Mouse (Mus musculus) midbrain, embryonic 16.5 days (tissue): ENCODE measurements around the gene Ahdc1. TPM values are rescaled to one million over a fixed set of nuclear protein-coding genes. Genes with fewer than 3 reads are reported as not detected.

ENCODE experiments used
- ATAC-seq: fragments of 200-750 bp; cut with Nextera tagmentation; 2 replicates; pipeline ENCODE4 v1.8.0; 2017; ENCODE audit warnings: moderate TSS enrichment
- H3K27ac ChIP-seq: fragments of 300-500 bp; sonication (generic); 2 replicates; pipeline ENCODE4 v1.5.1; 2014; ENCODE audit warnings: mild to moderate bottlenecking, low read length, mixed read lengths
- H3K27me3 ChIP-seq: fragments of 300-500 bp; sonication (generic); 2 replicates; pipeline ENCODE4 v1.6.1; 2014; ENCODE audit warnings: low read depth, low read length, mixed read lengths; ENCODE audit not compliant: control insufficient read depth, insufficient read depth
- H3K36me3 ChIP-seq: fragments of 300-500 bp; sonication (generic); 2 replicates; pipeline ENCODE4 v1.6.1; 2014; ENCODE audit warnings: mild to moderate bottlenecking, low read length, moderate library complexity, mixed read lengths; ENCODE audit not compliant: control insufficient read depth, insufficient read depth
- H3K4me1 ChIP-seq: fragments of 300-500 bp; sonication (generic); 2 replicates; pipeline ENCODE4 v1.6.1; 2014; ENCODE audit warnings: mild to moderate bottlenecking, low read length, mixed read lengths; ENCODE audit not compliant: control insufficient read depth, insufficient read depth
- H3K4me2 ChIP-seq: fragments of 300-500 bp; sonication (generic); 2 replicates; pipeline ENCODE4 v1.6.1; 2014; ENCODE audit warnings: mild to moderate bottlenecking, low read length, mixed read lengths
- H3K4me3 ChIP-seq: fragments of 300-500 bp; sonication (generic); 2 replicates; pipeline ENCODE4 v1.5.1; 2014; ENCODE audit warnings: low read depth, mild to moderate bottlenecking, low read length, moderate library complexity, mixed read lengths
- H3K9ac ChIP-seq: fragments of 300-500 bp; sonication (generic); 2 replicates; pipeline ENCODE4 v1.6.1; 2014; ENCODE audit warnings: low read depth, low read length, mixed read lengths
- H3K9me3 ChIP-seq: fragments of 300-500 bp; sonication (generic); replicated peaks from 2 replicates; pipeline ENCODE4 v1.6.1; 2014; ENCODE audit warnings: mild to moderate bottlenecking, low read length, mixed read lengths; ENCODE audit not compliant: control insufficient read depth, poor library complexity, severe bottlenecking
- WGBS: fragments of 180-500 bp; shearing (Covaris S2); extraction: QIAGEN DNeasy Blood & Tissue Kit; methylation state at CpG from one replicate; pipeline ENCODE4 v1.1.7; 2014; 5-methylcytosine and 5-hydroxymethylcytosine counted together
- polyA plus RNA-seq: library from polyadenylated mRNA; unstranded; fragments of >200 nt; fragmentation: Nextera tagmentation; extraction: Ambion mirVana; gene quantifications from 2 replicates; pipeline ENCODE4 v1.2.1, GENCODE M21; 2015

The Ahdc1 gene
- polyA plus RNA-seq, 1 experiment from 2014 or later = 11.2 TPM

- peak overlapping the region; percentile 98 for H3K4me3 ChIP-seq
- peaks cover 4% of the 10 kb centered on the region for H3K27me3 ChIP-seq
- peak overlapping the region; percentile 97 for H3K27ac ChIP-seq
- peaks cover 58% of the 10 kb centered on the region for H3K4me1 ChIP-seq
- no peaks in the 10 kb centered on the region for H3K36me3 ChIP-seq
- peak; percentile 4 for ATAC-seq
- no peaks in the 10 kb centered on the region for H3K9me3 ChIP-seq
- H3K4me2 ChIP-seq = peak overlapping the region; percentile 98
- H3K9ac ChIP-seq = peak overlapping the region; percentile 100
- 3% methylated on average over 16 of the region's 18 CpGs for WGBS
Measured at GRCm38 (mm10) chr4:133013266-133013891, 2.3 kb downstream of the Ahdc1 start.

- Histone ChIP-seq H3K9me3 (no peaks in the 10 kb centered on the region), H3K36me3 (no peaks in the 10 kb centered on the region), H3K4me2 (peak overlapping the region; percentile 98), H3K27me3 (peaks cover 4% of the 10 kb centered on the region), H3K9ac (peak overlapping the region; percentile 100), H3K27ac (peak overlapping the region; percentile 97; the same call in 1 of the 2 replicates), H3K4me3 (peak overlapping the region; percentile 98), H3K4me1 (peaks cover 62% of the 10 kb centered on the region)
- ATAC-seq = no peak
- WGBS = 14% methylated on average over 5 of the region's 5 CpGs
Measured at GRCm38 (mm10) chr4:133014088-133014487, 3.0 kb downstream of the Ahdc1 start.

GRCm38 (mm10) chr4:133014896-133015709 is 4.0 kb downstream of the Ahdc1 start:
- Histone ChIP-seq H3K27ac (peak overlapping the region; percentile 39; the same call in 1 of the 2 replicates), H3K9me3 (no peaks in the 10 kb centered on the region), H3K4me2 (peak overlapping the region; percentile 98), H3K9ac (peak overlapping the region; percentile 100), H3K4me3 (peak overlapping the region; percentile 98), H3K27me3 (no peaks in the 10 kb centered on the region), H3K4me1 (peaks cover 71% of the 10 kb centered on the region), H3K36me3 (no peaks in the 10 kb centered on the region)
- no peak for ATAC-seq
- 18% methylated on average over 10 of the region's 10 CpGs for WGBS

- WGBS = 31% methylated on average over 9 of the region's 9 CpGs
- H3K4me2 ChIP-seq = peak overlapping the region; percentile 98
- H3K27ac ChIP-seq = no peak overlapping the region
- no peak overlapping the region for H3K4me3 ChIP-seq
- no peaks in the 10 kb centered on the region for H3K9me3 ChIP-seq
- no peaks in the 10 kb centered on the region for H3K36me3 ChIP-seq
- peaks cover 73% of the 10 kb centered on the region for H3K4me1 ChIP-seq
- H3K9ac ChIP-seq = no peak overlapping the region; the same call in 1 of the 2 replicates
- ATAC-seq = no peak
- no peaks in the 10 kb centered on the region for H3K27me3 ChIP-seq
Measured at GRCm38 (mm10) chr4:133015710-133016651, 4.9 kb downstream of the Ahdc1 start.

GRCm38 (mm10) chr4:133016677-133017415 is 5.8 kb downstream of the Ahdc1 start:
- H3K36me3 ChIP-seq = no peaks in the 10 kb centered on the region
- H3K4me1 ChIP-seq = peaks cover 80% of the 10 kb centered on the region
- ATAC-seq = no peak
- no peaks in the 10 kb centered on the region for H3K9me3 ChIP-seq
- H3K27ac ChIP-seq = no peak overlapping the region; the same call in 1 of the 2 replicates
- peak overlapping the region; percentile 98; the same call in 1 of the 2 replicates for H3K4me2 ChIP-seq
- H3K9ac ChIP-seq = peak overlapping the region; percentile 34
- WGBS = 46% methylated on average over 4 of the region's 4 CpGs
- no peak overlapping the region; the same call in 1 of the 2 replicates for H3K4me3 ChIP-seq
- no peaks in the 10 kb centered on the region for H3K27me3 ChIP-seq

- ATAC-seq = no peak
- Histone ChIP-seq H3K9ac (peak overlapping the region; percentile 34; the same call in 1 of the 2 replicates), H3K27ac (no peak overlapping the region), H3K4me2 (no peak overlapping the region), H3K36me3 (no peaks in the 10 kb centered on the region), H3K4me1 (peaks cover 89% of the 10 kb centered on the region), H3K9me3 (no peaks in the 10 kb centered on the region), H3K4me3 (no peak overlapping the region), H3K27me3 (no peaks in the 10 kb centered on the region)
- WGBS = 67% methylated on average over 6 of the region's 6 CpGs
Measured at GRCm38 (mm10) chr4:133017597-133018262, 6.7 kb downstream of the Ahdc1 start.

- 77% methylated on average over 3 of the region's 3 CpGs for whole genome bisulfite sequencing
- ATAC-seq = no peak
- no peaks in the 10 kb centered on the region for H3K9me3 ChIP-seq
- H3K27me3 ChIP-seq = no peaks in the 10 kb centered on the region
- H3K4me3 ChIP-seq = no peak overlapping the region
- no peak overlapping the region for H3K4me2 ChIP-seq
- peaks cover 95% of the 10 kb centered on the region for H3K4me1 ChIP-seq
- H3K36me3 ChIP-seq = no peaks in the 10 kb centered on the region
- no peak overlapping the region for H3K9ac ChIP-seq
- no peak overlapping the region for H3K27ac ChIP-seq
Measured at GRCm38 (mm10) chr4:133018263-133018798, 7.3 kb downstream of the Ahdc1 start.
